Mouse (Mus musculus) limb, embryonic 11.5 days (tissue): Measurements from ENCODE around the gene Tapbp. TPM values are rescaled to one million over a fixed set of nuclear protein-coding genes. Genes with fewer than 3 reads are reported as not detected.

Experiments used
- ATAC-seq: fragments of 200-750 bp; cut with Nextera tagmentation; 2 replicates; pipeline ENCODE4 v1.8.0; 2017; ENCODE audit warnings: low read depth; ENCODE audit not compliant: insufficient number of reproducible peaks, low FRiP score, low TSS enrichment
- DNase-seq: peaks from one replicate; pipeline ENCODE4 v3.0.0-alpha.2; 2015; ENCODE audit warnings: low spot score
- H3K27ac ChIP-seq: fragments of 300-500 bp; sonication (generic); replicated peaks from 2 replicates; pipeline ENCODE4 v1.5.1; 2014; ENCODE audit warnings: low read depth, mild to moderate bottlenecking, low read length
- H3K27me3 ChIP-seq: fragments of 300-500 bp; sonication (generic); 2 replicates; pipeline ENCODE4 v1.6.1; 2014; ENCODE audit warnings: mild to moderate bottlenecking, low read length, mixed read lengths; ENCODE audit not compliant: control insufficient read depth, insufficient read depth
- H3K36me3 ChIP-seq: fragments of 300-500 bp; sonication (generic); 2 replicates; pipeline ENCODE4 v1.6.1; 2014; ENCODE audit warnings: mild to moderate bottlenecking, low read length, moderate library complexity, mixed read lengths; ENCODE audit not compliant: control insufficient read depth, insufficient read depth
- H3K4me1 ChIP-seq: fragments of 300-500 bp; sonication (generic); 2 replicates; pipeline ENCODE4 v1.6.1; 2014; ENCODE audit warnings: low read length, mixed read lengths; ENCODE audit not compliant: control insufficient read depth, insufficient read depth
- H3K4me2 ChIP-seq: fragments of 300-500 bp; sonication (generic); 2 replicates; pipeline ENCODE4 v1.6.1; 2014; ENCODE audit warnings: low read depth, mild to moderate bottlenecking, moderate library complexity; ENCODE audit not compliant: severe bottlenecking
- H3K4me3 ChIP-seq: fragments of 300-500 bp; sonication (generic); 2 replicates; pipeline ENCODE4 v1.5.1; 2014; ENCODE audit warnings: low read depth, low read length
- H3K9ac ChIP-seq: fragments of 300-500 bp; sonication (generic); 2 replicates; pipeline ENCODE4 v1.6.1; 2014; ENCODE audit warnings: mild to moderate bottlenecking, low read length
- H3K9me3 ChIP-seq: fragments of 300-500 bp; sonication (generic); 2 replicates; pipeline ENCODE4 v1.6.1; 2016; ENCODE audit warnings: low read length; ENCODE audit not compliant: control insufficient read depth
- WGBS: fragments of 180-500 bp; shearing (Covaris S2); extraction: QIAGEN DNeasy Blood & Tissue Kit; methylation state at CpG from one replicate; pipeline ENCODE4 v1.1.7; 2014; 5-methylcytosine and 5-hydroxymethylcytosine counted together
- polyA plus RNA-seq: library from polyadenylated mRNA; unstranded; fragments of >200 nt; fragmentation: Nextera tagmentation; extraction: Ambion mirVana; gene quantifications from 2 replicates; pipeline ENCODE4 v1.2.1, GENCODE M21; 2014

Gene Tapbp
- polyA plus RNA-seq, 1 experiment from 2014 or later: 14.8 TPM

- H3K4me3 ChIP-seq: peak within 1 kb of the TSS; percentile 93
- no peaks in the 10 kb centered on the region for H3K9me3 ChIP-seq
- peak; percentile 78 for ATAC-seq
Observed at GRCm38 (mm10) chr17:33940206-33940805, 24.6 kb downstream of the Tapbp start, which contains the start of the genes Pfdn6 and Wdr46. Gene Pfdn6 (minus strand): TSS chr17:33940343. Gene Wdr46 (plus strand): TSS chr17:33940660.

DNA sequence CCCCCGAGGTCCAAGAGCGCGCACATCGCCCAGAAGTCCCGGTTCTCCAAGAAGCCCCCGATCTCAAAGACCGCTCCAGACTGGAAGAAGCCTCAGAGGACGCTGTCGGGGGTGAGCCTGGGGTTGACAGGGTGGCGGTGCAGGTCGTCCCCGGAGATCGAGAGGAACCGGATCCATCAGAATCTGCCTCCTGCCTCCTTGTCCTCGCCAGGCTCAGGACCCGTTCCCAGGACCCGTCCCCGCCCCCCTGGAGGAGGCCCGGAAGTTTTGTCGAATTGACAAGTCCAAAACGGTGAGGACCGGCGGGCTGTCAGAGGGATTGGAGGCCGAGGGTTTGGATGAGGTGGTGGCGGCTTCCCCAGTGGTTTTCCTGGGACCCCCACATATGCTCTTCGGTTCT is 25.3 kb downstream of the Tapbp start:
- WGBS: 3% methylated on average over 26 of the region's 26 CpGs
- H3K36me3 ChIP-seq: peaks cover 19% of the 10 kb centered on the region
- peak overlapping the region; percentile 93 for H3K4me3 ChIP-seq
- peaks cover 11% of the 10 kb centered on the region for H3K4me1 ChIP-seq
- no peak overlapping the region for H3K27ac ChIP-seq
- no peaks in the 10 kb centered on the region for H3K27me3 ChIP-seq
- DNase-seq (no peak), ATAC-seq (0 out of 2 replicates have a peak, but pooled peaks have one; percentile 24)
- H3K9ac ChIP-seq: peak overlapping the region; percentile 73
- H3K4me2 ChIP-seq: peak overlapping the region; percentile 96
- no peaks in the 10 kb centered on the region for H3K9me3 ChIP-seq

More at GRCm38 (mm10) chr17:33940206-33940805, 24.6 kb downstream of the Tapbp start, which contains the start of the genes Pfdn6 and Wdr46:
- under 1% methylated on average over 36 of the region's 36 CpGs for WGBS
- peak within 1 kb of the TSS; percentile 96 for H3K4me2 ChIP-seq
- peaks cover 23% of the 10 kb centered on the region for H3K36me3 ChIP-seq
- peak; percentile 87 for DNase-seq
- H3K9ac ChIP-seq: peak within 1 kb of the TSS; percentile 73
- no peak within 1 kb of the TSS for H3K27ac ChIP-seq
- H3K27me3 ChIP-seq: no peaks in the 10 kb centered on the region
- H3K4me1 ChIP-seq: peaks cover 11% of the 10 kb centered on the region

- no peak for DNase-seq
- Histone ChIP-seq H3K9me3 (no peaks in the 10 kb centered on the region), H3K36me3 (peaks cover 19% of the 10 kb centered on the region), H3K9ac (peak overlapping the region; percentile 73), H3K4me3 (peak overlapping the region; percentile 93), H3K4me2 (peak overlapping the region; percentile 96), H3K4me1 (peaks cover 11% of the 10 kb centered on the region), H3K27ac (no peak overlapping the region), H3K27me3 (no peaks in the 10 kb centered on the region)
- ATAC-seq: no peak
- 61% methylated on average over 19 of the region's 19 CpGs for WGBS
Observed at GRCm38 (mm10) chr17:33941381-33941780, 25.7 kb downstream of the Tapbp start.

DNA sequence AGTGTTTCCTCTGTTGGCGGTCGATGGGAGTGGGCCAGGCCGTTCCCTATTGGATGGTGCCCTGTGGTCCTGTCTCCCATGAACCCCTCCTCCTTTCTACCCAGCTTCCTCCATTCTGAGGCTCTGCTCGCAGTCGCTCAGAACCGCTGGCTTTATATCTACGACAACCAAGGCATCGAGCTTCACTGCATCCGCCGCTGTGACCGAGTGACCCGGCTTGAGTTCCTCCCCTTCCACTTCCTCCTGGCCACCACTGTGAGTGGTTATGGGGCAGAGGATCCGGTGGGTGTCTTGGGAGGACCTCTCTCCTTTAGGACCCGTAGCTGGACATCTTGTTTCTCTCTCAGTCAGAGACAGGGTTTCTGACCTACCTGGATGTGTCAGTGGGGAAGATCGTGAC is 27.8 kb downstream of the Tapbp start:
- Histone ChIP-seq H3K9ac (no peak overlapping the region), H3K4me3 (no peak overlapping the region), H3K36me3 (peaks cover 17% of the 10 kb centered on the region), H3K9me3 (no peaks in the 10 kb centered on the region), H3K4me1 (peaks cover 11% of the 10 kb centered on the region), H3K27ac (no peak overlapping the region), H3K27me3 (no peaks in the 10 kb centered on the region), H3K4me2 (no peak overlapping the region)
- ATAC-seq: no peak
- WGBS: 94% methylated on average over 15 of the region's 15 CpGs
- DNase-seq: no peak

GRCm38 (mm10) chr17:33947430-33948089 is 31.9 kb downstream of the Tapbp start:
- Histone ChIP-seq H3K27me3 (no peaks in the 10 kb centered on the region), H3K4me1 (peaks cover 18% of the 10 kb centered on the region), H3K9ac (no peak overlapping the region), H3K36me3 (peaks cover 17% of the 10 kb centered on the region), H3K4me3 (no peak overlapping the region), H3K4me2 (no peak overlapping the region), H3K27ac (no peak overlapping the region), H3K9me3 (no peaks in the 10 kb centered on the region)
- ATAC-seq: no peak
- DNase-seq: no peak
- WGBS: 90% methylated on average over 10 of the region's 10 CpGs

DNA sequence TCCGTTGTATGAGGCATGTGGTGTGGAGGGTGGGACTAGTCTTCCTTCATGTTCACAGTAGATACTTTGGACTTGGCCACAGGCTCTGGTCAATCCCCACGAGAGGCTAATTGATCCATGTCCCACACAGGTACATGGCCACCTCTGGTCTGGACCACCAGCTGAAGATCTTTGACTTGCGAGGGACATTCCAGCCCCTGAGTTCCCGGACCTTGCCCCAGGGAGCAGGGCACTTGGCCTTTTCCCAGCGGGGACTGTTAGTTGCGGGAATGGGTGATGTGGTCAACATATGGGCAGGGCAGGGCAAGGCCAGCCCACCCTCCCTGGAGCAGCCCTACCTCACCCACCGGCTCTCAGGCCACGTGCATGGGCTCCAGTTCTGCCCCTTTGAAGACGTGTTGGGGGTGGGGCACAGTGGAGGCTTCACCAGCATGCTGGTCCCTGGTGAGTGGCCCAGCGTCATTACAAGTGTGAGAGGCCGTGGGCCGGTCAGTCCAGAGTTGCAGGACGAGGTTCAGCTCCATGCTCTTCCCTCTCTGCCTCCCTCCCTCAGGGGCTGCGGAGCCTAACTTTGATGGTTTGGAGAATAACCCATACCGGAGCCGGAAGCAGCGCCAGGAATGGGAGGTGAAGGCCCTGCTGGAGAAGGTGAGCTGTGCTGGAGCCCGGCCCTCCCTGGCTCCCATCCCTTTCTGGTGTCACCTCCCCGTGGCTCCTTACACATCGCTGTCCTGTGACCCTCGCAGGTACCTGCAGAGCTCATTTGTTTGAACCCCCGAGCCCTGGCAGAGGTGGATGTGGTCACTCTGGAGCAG is 32.6 kb downstream of the Tapbp start:
- peaks cover 20% of the 10 kb centered on the region for H3K36me3 ChIP-seq
- H3K27me3 ChIP-seq: no peaks in the 10 kb centered on the region
- WGBS: 82% methylated on average over 22 of the region's 22 CpGs
- no peak overlapping the region for H3K9ac ChIP-seq
- no peak overlapping the region for H3K4me3 ChIP-seq
- ATAC-seq (no peak), DNase-seq (no peak)
- H3K4me2 ChIP-seq: no peak overlapping the region
- no peak overlapping the region for H3K27ac ChIP-seq
- no peaks in the 10 kb centered on the region for H3K9me3 ChIP-seq
- peaks cover 26% of the 10 kb centered on the region for H3K4me1 ChIP-seq

DNA sequence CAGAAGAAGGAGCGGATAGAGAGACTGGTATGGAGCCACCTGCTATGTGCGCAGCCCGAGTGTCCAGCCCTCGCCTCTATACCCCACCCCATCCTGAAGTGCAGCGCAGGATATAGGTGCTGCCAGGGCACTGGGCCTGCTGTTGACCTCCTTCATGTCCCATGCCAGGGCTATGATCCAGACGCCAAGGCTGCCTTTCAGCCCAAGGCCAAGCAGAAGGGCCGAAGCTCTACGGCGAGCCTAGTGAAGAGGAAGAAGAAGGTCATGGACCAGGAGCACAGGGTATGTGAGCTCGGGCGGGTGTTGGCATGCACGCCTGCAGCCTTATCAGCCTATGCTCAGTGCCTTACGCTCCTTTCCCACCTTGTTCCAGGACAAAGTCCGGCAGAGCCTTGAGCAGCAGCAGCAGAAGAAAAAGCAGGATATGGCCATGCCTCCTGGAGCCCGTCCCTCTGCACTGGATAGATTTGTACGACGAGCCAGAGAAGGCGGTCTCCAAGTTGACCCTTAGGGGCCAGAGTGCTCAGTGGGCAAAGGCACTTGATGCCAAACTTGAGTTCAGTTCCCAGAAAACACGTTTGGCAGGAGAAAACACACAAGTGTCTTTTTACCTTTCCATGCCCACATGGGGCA is 33.3 kb downstream of the Tapbp start:
- Histone ChIP-seq H3K4me2 (no peak overlapping the region), H3K4me1 (peaks cover 33% of the 10 kb centered on the region), H3K9me3 (no peaks in the 10 kb centered on the region), H3K36me3 (peaks cover 22% of the 10 kb centered on the region), H3K27me3 (no peaks in the 10 kb centered on the region), H3K9ac (no peak overlapping the region), H3K27ac (no peak overlapping the region), H3K4me3 (no peak overlapping the region)
- ATAC-seq (no peak), DNase-seq (no peak)
- 92% methylated on average over 19 of the region's 19 CpGs for WGBS

DNA sequence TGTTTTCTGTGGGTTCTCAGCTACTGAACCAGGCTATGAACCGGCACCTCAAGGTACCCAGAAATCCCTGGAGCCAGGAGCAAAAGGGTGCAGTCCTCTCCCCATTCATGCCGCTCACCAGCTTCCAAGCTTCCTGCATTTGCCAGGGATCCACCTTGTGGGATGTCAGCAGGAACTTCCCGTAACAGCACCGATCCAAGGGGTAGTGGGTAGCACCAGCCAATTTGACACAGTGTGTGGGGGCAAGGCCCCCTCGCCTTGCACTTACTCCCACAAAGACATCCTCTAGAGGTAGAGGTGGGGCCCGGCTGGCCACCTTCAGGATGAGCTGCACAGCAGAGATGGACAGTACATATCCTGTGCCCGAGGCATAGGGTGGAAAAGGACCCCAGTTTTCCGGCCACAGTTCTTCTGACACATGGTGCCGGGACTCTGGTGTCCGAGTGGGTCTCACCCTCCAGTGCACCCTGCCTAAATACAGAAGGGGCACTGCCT is 34.5 kb downstream of the Tapbp start:
- Histone ChIP-seq H3K27me3 (no peaks in the 10 kb centered on the region), H3K9me3 (no peaks in the 10 kb centered on the region), H3K27ac (0 out of 2 replicates have a peak overlapping the region, but pooled peaks have one; percentile 89), H3K36me3 (peaks cover 17% of the 10 kb centered on the region), H3K4me3 (peak overlapping the region; percentile 44; the same call in 1 of the 2 replicates), H3K4me1 (peaks cover 40% of the 10 kb centered on the region), H3K9ac (no peak overlapping the region), H3K4me2 (peak overlapping the region; percentile 86)
- WGBS: 79% methylated on average over 10 of the region's 10 CpGs
- ATAC-seq (no peak), DNase-seq (no peak)
